Mouse (Mus musculus): ENCODE results near the gene Rps6kb1.

Gene Rps6kb1

DNA sequence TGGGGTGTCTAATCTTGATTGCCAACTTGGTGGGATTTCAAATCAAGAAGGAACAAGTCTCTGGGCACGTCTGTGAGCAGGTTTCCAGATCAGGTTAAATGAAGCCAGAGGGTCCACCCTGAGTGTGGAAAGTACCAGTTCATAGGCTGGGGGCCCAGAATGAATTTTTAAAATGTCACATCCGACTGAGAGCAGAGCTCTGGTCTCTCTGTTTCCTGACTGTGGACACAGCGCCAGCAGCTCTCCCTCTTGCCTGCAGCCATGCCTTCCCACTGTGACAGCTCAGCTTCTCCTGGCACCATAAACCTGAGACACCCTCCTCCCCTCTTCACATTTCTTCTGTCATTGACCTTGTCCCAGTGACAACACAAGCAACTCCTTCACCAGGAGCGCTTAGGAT lies 75.6 kb downstream of the Rps6kb1 start:
- DNase-seq (ENCODE audit: low spot score in 2 of 2): no peak

DNA sequence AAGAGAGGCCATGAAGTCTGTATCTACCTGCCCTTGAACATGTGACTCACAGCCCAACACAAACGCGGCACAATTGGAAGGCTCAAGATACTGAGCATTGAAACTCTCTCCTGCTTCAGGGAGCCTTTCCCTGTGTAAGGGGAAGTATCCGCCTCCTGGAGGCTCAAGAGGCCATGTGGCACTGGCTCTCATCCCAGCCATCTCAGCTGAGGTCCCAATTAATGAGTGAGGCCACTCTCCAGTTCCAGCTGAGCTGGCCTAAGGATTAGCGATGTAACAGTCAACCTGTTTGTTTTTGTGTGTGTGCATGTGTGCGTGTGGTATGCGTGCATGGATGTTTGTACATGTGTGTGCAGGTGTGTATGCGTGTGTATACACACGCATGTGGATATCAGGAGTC lies 76.3 kb downstream of the Rps6kb1 start:
- DNase-seq (ENCODE audit: low spot score in 2 of 2): no peak

DNA sequence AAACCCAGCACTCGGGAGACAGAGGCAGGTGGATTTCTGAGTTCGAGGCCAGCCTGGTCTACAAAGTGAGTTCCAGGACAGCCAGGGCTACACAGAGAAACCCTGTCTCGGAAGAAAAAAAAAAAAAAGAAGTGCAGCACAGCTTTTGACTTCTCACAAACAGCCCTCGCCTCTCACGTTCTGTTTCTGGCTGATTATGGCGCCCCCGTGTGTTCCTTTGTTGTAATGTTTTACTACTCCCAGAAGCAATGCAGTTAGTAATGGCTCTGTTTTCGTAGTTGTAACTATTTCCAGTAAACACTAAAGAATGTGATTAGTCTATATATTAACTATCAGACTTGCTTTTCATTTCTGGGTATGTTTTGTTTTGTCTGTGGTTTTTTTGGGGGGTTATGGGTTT lies 80.3 kb downstream of the Rps6kb1 start:
- peak in 1 of 2 experiments; percentile 33 for DNase-seq (ENCODE audit: low spot score in 2 of 2)

DNA sequence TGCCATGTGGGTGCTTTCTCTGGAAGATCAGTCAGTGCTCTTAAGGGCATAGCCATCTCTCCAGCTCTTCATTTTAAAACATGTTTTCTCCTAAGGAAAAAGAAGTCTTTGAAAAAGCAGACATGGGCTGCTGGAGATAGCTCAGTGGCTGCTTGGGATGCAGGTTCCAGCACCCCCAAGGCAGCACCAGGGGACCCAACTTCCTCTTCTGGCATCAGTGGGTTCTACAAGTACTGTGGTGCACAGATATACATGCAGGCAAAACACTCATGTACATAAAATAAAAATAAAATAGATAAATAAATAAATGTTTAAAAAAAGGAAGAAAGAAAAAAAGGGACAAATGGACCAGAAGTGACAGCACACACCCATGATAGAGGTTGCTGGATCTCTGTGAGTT lies 82.0 kb downstream of the Rps6kb1 start:
- no peak for DNase-seq (ENCODE audit: low spot score in 2 of 2)

DNA sequence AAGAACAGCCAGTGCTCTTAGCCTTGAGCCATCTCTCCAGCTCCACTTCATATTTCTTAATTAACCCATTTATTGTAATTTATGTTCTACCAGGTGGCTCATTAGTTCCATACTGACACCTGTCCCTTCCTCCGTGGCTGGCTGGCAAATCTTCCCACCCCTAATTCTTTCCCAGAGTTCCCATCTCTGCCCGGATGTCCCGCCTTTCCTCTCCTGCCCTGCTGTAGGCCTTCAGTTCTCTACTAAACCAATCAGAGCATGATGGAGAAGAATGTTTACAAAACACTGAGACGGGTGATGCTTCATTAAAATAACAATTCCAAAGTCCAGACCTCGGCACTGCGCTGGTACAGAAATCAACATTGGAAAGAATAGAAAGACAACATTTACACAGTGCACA lies 85.7 kb downstream of the Rps6kb1 start:
- no peak for DNase-seq (ENCODE audit: low spot score in 2 of 2)

DNA sequence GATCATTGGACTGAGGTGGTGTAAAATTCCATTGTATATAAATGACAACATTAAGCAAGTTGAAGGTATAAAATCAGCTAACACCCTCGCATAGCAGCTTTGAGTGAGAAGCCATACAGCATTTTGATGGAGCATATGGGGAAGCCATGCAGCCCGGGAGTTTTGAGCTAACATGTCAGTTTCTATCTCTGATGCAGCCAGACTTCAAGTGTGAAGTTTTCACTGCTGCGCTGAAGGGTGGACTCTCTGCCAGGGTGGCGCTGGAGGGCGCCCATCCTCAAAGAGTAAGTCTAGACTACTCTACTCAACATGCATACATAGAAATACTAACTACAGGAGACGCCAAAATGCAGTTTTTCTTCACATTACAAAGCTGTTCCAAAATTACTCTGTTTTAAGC lies 87.1 kb downstream of the Rps6kb1 start:
- DNase-seq (ENCODE audit: low spot score in 2 of 2): no peak

DNA sequence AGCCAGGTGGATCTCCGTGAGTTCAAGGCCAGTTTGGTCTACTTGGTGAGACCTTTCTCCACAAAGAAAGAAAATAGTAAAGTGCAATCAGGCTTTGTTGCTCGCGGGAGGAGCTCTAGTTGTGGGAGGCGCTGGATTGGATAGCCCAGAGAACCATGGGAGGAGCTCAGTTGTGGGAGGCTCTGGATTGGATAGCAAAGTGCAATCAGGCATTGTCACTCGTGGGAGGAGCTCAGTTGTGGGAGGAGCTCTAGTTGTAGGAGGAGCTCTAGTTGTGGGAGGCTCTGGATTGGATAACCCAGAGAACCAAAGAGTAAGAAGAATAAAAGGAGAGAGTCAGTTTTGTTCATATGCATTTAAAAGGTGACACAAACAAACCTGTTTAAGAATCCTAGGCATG lies 90.6 kb downstream of the Rps6kb1 start:
- no peak for DNase-seq (ENCODE audit: low spot score in 2 of 2)
